Comparison of ENCODE assay signal across 8 mouse cellular contexts in the genomic region with DNA sequence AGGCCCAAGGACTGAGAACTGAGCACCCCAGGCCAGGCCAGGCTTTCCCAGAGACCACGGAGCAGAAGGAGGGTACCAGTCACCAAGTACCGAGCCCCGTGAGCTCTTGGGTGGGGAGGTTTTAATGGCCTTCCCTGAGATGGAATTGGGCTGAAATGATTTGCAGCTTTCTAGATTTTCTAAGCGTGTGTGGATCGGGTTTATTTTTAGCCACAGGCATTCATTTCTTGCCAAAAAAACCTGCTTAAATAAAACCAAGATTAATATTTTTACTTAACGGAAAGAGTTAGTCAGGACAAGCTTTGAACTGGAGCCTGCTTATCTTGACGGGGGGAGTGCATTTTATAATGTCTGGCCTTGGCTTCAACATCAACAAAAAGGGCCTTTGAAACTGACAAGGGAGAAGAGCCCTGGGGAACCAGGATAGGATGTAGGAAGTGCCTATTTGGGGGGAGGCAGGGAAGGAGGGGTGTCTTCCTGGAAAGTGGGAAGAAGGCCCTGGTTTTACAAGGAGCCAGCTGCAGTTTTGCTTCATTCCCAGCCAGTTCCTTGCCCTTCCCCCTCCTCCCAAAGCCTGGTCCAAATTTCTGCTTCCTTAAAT. TPM values are rescaled to one million over a fixed set of nuclear protein-coding genes. Genes with fewer than 3 reads are reported as not detected.
DNase-seq lines count a peak whose midpoint lies in the region; ATAC-seq and TF ChIP-seq lines count a peak whose summit lies in the region.

No protein-coding gene starts in this region.

- no peak overlapping the region for H3K4me3 ChIP-seq in stomach, embryonic 15.5 days (replicated peaks)
- H3K4me3 ChIP-seq in cerebellum, adult 2 months (replicated peaks; ENCODE audit: insufficient read depth, low read depth, low read length) = no peak overlapping the region

- no peak for TF ChIP-seq POLR2A in cerebellum, adult 2 months (IDR thresholded peaks at IDR 0.05; ENCODE audit: borderline replicate concordance, insufficient read depth, low read length)

- peaks cover 43% of the 10 kb centered on the region for H3K4me1 ChIP-seq in stomach, embryonic 15.5 days
- 0 out of 2 replicates have a peak, but pooled peaks cover 4% of the 10 kb centered on the region for H3K4me1 ChIP-seq in cerebellum, adult 2 months (ENCODE audit: control insufficient read depth, insufficient read depth, low read length)

- H3K4me2 ChIP-seq in stomach, embryonic 15.5 days = peak overlapping the region; percentile 26; the same call in 1 of the 2 replicates

- no peaks in the 10 kb centered on the region for H3K9me3 ChIP-seq in stomach, embryonic 15.5 days

- H3K36me3 ChIP-seq in stomach, embryonic 15.5 days = no peaks in the 10 kb centered on the region

- no peak for TF ChIP-seq CTCF in cerebellum, adult 2 months (IDR thresholded peaks at IDR 0.05; ENCODE audit: borderline replicate concordance, insufficient read depth, low read depth, low read length)

- ATAC-seq in stomach, embryonic 15.5 days (ENCODE audit: insufficient read depth, low FRiP score, low read depth) = no peak

- peak; percentile 78 for DNase-seq in adrenal gland, adult 8-10 months
- no peak for DNase-seq in adrenal gland, postnatal 25 days
- peak; percentile 55 for DNase-seq in ovary, adult 18-20 months (ENCODE audit: low spot score)
- no peak for DNase-seq in ovary, postnatal 36 days (ENCODE audit: low spot score)
- peak; percentile 76 for DNase-seq in kidney, adult 9 months
- DNase-seq in embryo, embryonic 10.5 days (ENCODE audit: low spot score) = no peak
- no peak for DNase-seq in cerebellum, adult 2 months

- peak overlapping the region; percentile 74 for H3K27ac ChIP-seq in stomach, embryonic 15.5 days
- no peak overlapping the region; the same call in 1 of the 2 replicates for H3K27ac ChIP-seq in cerebellum, adult 2 months (ENCODE audit: insufficient read depth, low read length)

- no peak overlapping the region for H3K9ac ChIP-seq in stomach, embryonic 15.5 days

- H3K27me3 ChIP-seq in stomach, embryonic 15.5 days (replicated peaks) = no peaks in the 10 kb centered on the region
- H3K27me3 ChIP-seq in cerebellum, adult 2 months (ENCODE audit: control insufficient read depth, insufficient read depth, low read length) = no peaks in the 10 kb centered on the region

- WGBS in stomach, embryonic 15.5 days = 12% methylated on average over 7 of the region's 7 CpGs
- 64% methylated on average over 7 of the region's 7 CpGs for WGBS in cerebellum, adult 2 months

RNA-seq across cellular contexts. Expression of a gene that starts 31.6 kb away (rescaled TPM):
- 100 to 1,000 TPM; 495 to 753 (median 629) TPM for total RNA-seq in adrenal gland, adult 8-10 months (2022)
- total RNA-seq in adrenal gland, postnatal 25 days (2021) = 388 and 389 TPM in 2 replicates
- polyA plus RNA-seq in stomach, embryonic 15.5 days (2015; fragmentation: Nextera tagmentation; extraction: Ambion mirVana) = 63.5 and 66.0 TPM in 2 replicates
- polyA plus RNA-seq in cerebellum, adult 2 months (2012; rRNA removed) = 47.7 and 48.9 TPM in 2 replicates

Comparison
In these comparisons a context has a peak if more than half of its experiments do, and no peak if none do; other contexts are left out.
1. DNase-seq: peak in adrenal gland, adult 8-10 months (single experiment), ovary, adult 18-20 months (single experiment) and kidney, adult 9 months (single experiment); none in adrenal gland, postnatal 25 days (single experiment), ovary, postnatal 36 days (single experiment), embryo, embryonic 10.5 days (single experiment) and cerebellum, adult 2 months (0 of 2).